Mouse (Mus musculus) myocyte (in vitro differentiated cells): ENCODE data around the gene Kcnc1. TPM values are rescaled to one million over a fixed set of nuclear protein-coding genes. Genes with fewer than 3 reads are reported as not detected.

Experiments
- H3K27me3 ChIP-seq: one replicate; pipeline ENCODE4 v1.6.1; 2011; ENCODE audit not compliant: control insufficient read depth, insufficient read depth, insufficient read length
- H3K36me3 ChIP-seq: one replicate; pipeline ENCODE4 v1.6.1; 2011; ENCODE audit not compliant: control insufficient read depth, insufficient read depth
- H3K4me2 ChIP-seq: one replicate; pipeline ENCODE4 v1.6.1; 2011; ENCODE audit warnings: low read depth, control low read depth
- H3K4me3 ChIP-seq: one replicate; pipeline ENCODE4 v1.5.1; 2011; ENCODE audit warnings: mild to moderate bottlenecking, control low read depth, moderate library complexity
- H3K79me2 ChIP-seq: one replicate; pipeline ENCODE4 v1.6.1; 2011; ENCODE audit not compliant: control insufficient read depth, insufficient read depth
- H3ac ChIP-seq: one replicate; pipeline ENCODE4 v1.6.1; 2011; ENCODE audit not compliant: control insufficient read depth, insufficient read length
- CEBPB ChIP-seq: IDR thresholded peaks from 2 replicates; pipeline ENCODE4 v1.6.1; 2011; ENCODE audit warnings: mild to moderate bottlenecking, moderate library complexity; ENCODE audit not compliant: poor library complexity, insufficient read depth, severe bottlenecking
- E2F4 ChIP-seq: IDR thresholded peaks from one replicate; pipeline ENCODE4 v1.6.1; 2011; ENCODE audit warnings: mild to moderate bottlenecking, control low read depth, moderate library complexity; ENCODE audit not compliant: insufficient read depth
- MAX ChIP-seq: IDR thresholded peaks from one replicate; pipeline ENCODE4 v1.6.1; 2011; ENCODE audit warnings: low read depth, mild to moderate bottlenecking, control low read depth
- MYOD1 ChIP-seq, 3 experiments: IDR thresholded peaks; one replicate each; pipeline ENCODE4 v1.6.1; 2011; ENCODE audit warnings: control low read depth in 2 of 3, low read depth in 2 of 3, mild to moderate bottlenecking in 2 of 3, moderate library complexity in 1 of 3; ENCODE audit not compliant: insufficient read length in 2 of 3, control insufficient read depth in 1 of 3
- MYOG ChIP-seq, 3 experiments: IDR thresholded peaks; one replicate each; pipeline ENCODE4 v1.6.1; 2011; ENCODE audit warnings: control low read depth in 2 of 3, low read depth in 2 of 3, mild to moderate bottlenecking in 2 of 3; ENCODE audit not compliant: insufficient read length in 2 of 3, control insufficient read depth in 1 of 3, insufficient read depth in 1 of 3
- POLR2A ChIP-seq: IDR thresholded peaks from one replicate; pipeline ENCODE4 v1.6.1; 2011; ENCODE audit warnings: low read depth, mild to moderate bottlenecking, control low read depth, moderate library complexity; ENCODE audit not compliant: insufficient read length
- POLR2AphosphoS2 ChIP-seq: IDR thresholded peaks from one replicate; pipeline ENCODE4 v1.6.1; 2011; ENCODE audit warnings: low read depth, control low read depth; ENCODE audit not compliant: insufficient read length
- REST ChIP-seq: IDR thresholded peaks from one replicate; pipeline ENCODE4 v1.6.1; 2011; ENCODE audit warnings: mild to moderate bottlenecking, control low read depth, moderate library complexity; ENCODE audit not compliant: insufficient read depth, insufficient read length
- SRF ChIP-seq: IDR thresholded peaks from one replicate; pipeline ENCODE4 v1.6.1; 2011; ENCODE audit warnings: low read depth; ENCODE audit not compliant: control insufficient read depth, insufficient read length
- TCF12 ChIP-seq: IDR thresholded peaks from one replicate; pipeline ENCODE4 v1.6.1; 2011; ENCODE audit warnings: mild to moderate bottlenecking, control low read depth; ENCODE audit not compliant: poor library complexity, insufficient read depth, severe bottlenecking
- TCF3 ChIP-seq: IDR thresholded peaks from one replicate; pipeline ENCODE4 v1.6.1; 2011; ENCODE audit warnings: low read depth, control low read depth; ENCODE audit not compliant: insufficient read length
- USF1 ChIP-seq: IDR thresholded peaks from one replicate; pipeline ENCODE4 v1.6.1; 2011; ENCODE audit warnings: low read depth, mild to moderate bottlenecking, control low read depth, moderate library complexity
- polyA plus RNA-seq: library from polyadenylated mRNA; unstranded; fragments of >200 nt; fragmentation: generic; extraction: Trizol; gene quantifications from one replicate; pipeline ENCODE4 v1.2.1, GENCODE M21; 2012; ENCODE audit warnings: missing spikeins

The Kcnc1 gene
- polyA plus RNA-seq, 1 experiment = 0.07 TPM

DNA sequence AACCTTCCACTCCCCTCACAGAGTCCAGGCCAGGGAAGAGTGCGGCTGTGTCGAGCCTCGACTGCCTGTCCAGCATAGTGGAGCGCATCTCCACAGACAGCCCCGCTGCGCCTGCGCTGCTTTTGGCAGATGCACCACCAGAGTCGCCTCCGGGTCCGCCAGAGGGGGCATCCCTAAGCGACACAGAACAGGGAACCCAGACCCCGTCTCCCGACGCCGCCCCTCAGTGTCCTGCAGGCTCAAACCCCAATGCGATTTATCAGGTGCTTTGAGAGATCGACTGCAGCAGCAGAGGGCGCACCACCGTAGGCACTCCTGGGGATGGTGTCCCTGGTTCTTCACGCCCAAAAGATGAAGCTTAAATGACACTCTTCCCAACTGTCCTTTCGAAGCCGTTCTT, 18.2 kb upstream of the Kcnc1 start:
- TF ChIP-seq USF1 (no peak), REST (no peak), MYOD1 (IDR thresholded peaks at IDR 0.05; ENCODE audit: control insufficient read depth in 1 of 3, insufficient read length in 2 of 3, low read depth in 2 of 3) (peak in 1 of 3 experiments; percentile 2), E2F4 (no peak), SRF (no peak), MAX (no peak), TCF3 (no peak), TCF12 (no peak), CEBPB (no peak), POLR2A (peak; percentile 59), POLR2AphosphoS2 (peak; percentile 80), MYOG (IDR thresholded peaks at IDR 0.05; ENCODE audit: control insufficient read depth in 1 of 3, insufficient read depth in 1 of 3, insufficient read length in 2 of 3, low read depth in 2 of 3) (no peak)
- no peaks in the 10 kb centered on the region for H3K27me3 ChIP-seq
- peak overlapping the region; percentile 80 for H3K4me3 ChIP-seq
- no peaks in the 10 kb centered on the region for H3K36me3 ChIP-seq
- peaks cover 5% of the 10 kb centered on the region for H3K79me2 ChIP-seq
- peak overlapping the region; percentile 48 for H3ac ChIP-seq
- peak overlapping the region; percentile 68 for H3K4me2 ChIP-seq

DNA sequence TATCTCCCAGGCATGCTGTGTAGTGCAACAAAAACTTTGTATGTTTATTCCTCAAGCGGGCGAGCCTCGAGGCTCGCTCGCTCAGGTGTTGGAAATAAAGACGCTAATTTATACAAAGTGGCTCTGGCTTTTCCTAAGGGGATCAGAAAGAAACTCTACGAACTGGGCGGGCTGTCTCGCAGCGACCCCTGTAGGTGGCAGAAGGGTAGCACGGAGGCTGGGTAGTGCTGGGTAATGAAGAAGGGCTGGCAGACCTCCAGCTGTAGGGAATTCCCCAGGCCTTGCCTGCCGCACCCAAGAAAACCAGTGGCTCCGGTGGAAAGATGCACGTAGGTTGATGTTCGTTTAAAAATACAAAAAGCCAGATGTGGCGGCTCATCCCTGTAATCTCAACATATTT, 17.3 kb upstream of the Kcnc1 start:
- Histone ChIP-seq H3K27me3 (no peaks in the 10 kb centered on the region), H3K4me2 (peak overlapping the region; percentile 68), H3K36me3 (no peaks in the 10 kb centered on the region), H3ac (peak overlapping the region; percentile 2), H3K4me3 (peak overlapping the region; percentile 80), H3K79me2 (peaks cover 5% of the 10 kb centered on the region)
- TF ChIP-seq USF1 (no peak), POLR2A (peak; percentile 16)

DNA sequence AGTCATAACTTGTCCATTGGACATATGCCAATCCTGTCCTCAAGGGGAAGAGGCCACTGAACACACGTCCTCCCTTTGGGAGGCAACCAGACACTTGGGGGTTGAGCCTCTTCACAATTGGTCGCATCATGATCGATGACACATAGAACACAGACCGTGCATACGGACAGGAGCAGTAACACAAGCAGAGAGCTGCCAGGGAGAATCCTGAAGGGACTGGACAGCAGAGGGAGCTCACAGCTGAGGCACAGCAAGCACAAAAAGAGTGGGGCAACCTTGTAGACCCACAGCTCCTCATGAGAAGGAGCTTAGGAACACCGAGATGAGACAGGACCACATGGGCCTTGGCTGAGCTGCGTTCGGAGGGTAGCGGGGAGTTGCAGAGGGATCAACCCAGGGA, 15.7 kb upstream of the Kcnc1 start:
- H3ac ChIP-seq = no peak overlapping the region
- H3K79me2 ChIP-seq = peaks cover 5% of the 10 kb centered on the region
- no peak overlapping the region for H3K4me3 ChIP-seq
- no peak overlapping the region for H3K4me2 ChIP-seq
- TF ChIP-seq REST = no peak
- no peak for TF ChIP-seq SRF
- TF ChIP-seq MYOG (IDR thresholded peaks at IDR 0.05; ENCODE audit: control insufficient read depth in 1 of 3, insufficient read depth in 1 of 3, insufficient read length in 2 of 3, low read depth in 2 of 3) = peak in 1 of 3 experiments; percentile 25
- TF ChIP-seq TCF12 = no peak
- TF ChIP-seq E2F4 = no peak
- no peaks in the 10 kb centered on the region for H3K36me3 ChIP-seq
- H3K27me3 ChIP-seq = no peaks in the 10 kb centered on the region

DNA sequence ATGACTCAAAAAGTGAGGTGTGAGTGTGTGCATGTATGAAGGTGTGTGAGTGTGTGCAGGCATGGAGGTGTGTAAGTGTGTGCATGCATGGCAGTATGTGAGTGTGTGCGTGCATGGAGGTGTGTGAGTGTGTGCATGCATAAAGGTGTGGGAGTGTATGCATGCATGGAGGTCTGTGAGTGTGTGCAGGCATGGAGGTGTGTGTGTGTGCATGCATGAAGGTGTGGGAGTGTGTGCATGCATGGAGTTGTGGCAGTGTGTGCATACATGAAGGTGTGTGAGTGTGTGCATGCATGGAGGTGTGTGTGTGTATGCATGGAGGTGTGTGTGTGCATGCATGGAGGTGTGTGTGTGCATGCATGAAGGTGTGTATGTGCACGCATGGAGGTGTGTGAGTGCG, 8.9 kb upstream of the Kcnc1 start:
- Histone ChIP-seq H3ac (no peak overlapping the region), H3K79me2 (no peaks in the 10 kb centered on the region), H3K4me3 (no peak overlapping the region), H3K4me2 (no peak overlapping the region), H3K36me3 (no peaks in the 10 kb centered on the region), H3K27me3 (peaks cover 6% of the 10 kb centered on the region)
- TF ChIP-seq POLR2A (no peak), POLR2AphosphoS2 (no peak), MYOD1 (IDR thresholded peaks at IDR 0.05; ENCODE audit: control insufficient read depth in 1 of 3, insufficient read length in 2 of 3, low read depth in 2 of 3) (no peak), CEBPB (no peak), USF1 (no peak), SRF (no peak), MYOG (IDR thresholded peaks at IDR 0.05; ENCODE audit: control insufficient read depth in 1 of 3, insufficient read depth in 1 of 3, insufficient read length in 2 of 3, low read depth in 2 of 3) (no peak), REST (no peak), MAX (no peak)

DNA sequence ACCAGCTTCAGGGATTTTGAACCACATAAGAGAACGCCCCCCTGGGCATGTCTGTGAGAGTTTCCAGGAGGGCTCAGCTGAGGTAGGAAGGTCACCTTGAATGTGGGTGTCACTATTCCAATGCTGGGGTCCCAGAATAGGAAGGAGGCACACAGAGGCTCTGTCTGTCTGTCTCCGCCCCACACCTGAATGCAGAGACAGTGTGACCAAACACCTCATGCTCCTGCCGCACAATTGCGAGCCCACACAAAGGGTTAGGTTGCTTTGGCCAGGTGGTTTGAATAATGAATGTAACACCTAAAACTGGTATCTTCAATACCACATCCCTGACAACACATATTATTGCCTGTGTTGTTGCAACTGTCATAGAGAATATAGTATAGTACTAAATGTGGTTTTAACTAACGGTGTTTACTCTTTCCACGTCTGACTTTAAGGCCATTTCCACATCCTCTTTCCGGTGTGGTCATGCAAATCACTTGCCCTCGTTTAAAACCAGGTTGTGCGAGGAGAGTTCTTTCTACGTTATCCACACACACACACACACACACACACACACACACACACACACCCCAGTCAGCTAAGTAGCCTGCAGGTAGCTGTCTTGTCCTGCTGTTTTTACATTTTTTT, 6.7 kb upstream of the Kcnc1 start:
- TF ChIP-seq SRF (no peak), REST (no peak), POLR2A (no peak), MAX (no peak), MYOD1 (IDR thresholded peaks at IDR 0.05; ENCODE audit: control insufficient read depth in 1 of 3, insufficient read length in 2 of 3, low read depth in 2 of 3) (no peak), USF1 (no peak), MYOG (IDR thresholded peaks at IDR 0.05; ENCODE audit: control insufficient read depth in 1 of 3, insufficient read depth in 1 of 3, insufficient read length in 2 of 3, low read depth in 2 of 3) (no peak), POLR2AphosphoS2 (no peak), TCF12 (no peak)

More for the DNA sequence above, 6.7 kb upstream of the Kcnc1 start:
- Histone ChIP-seq H3K4me3 (no peak overlapping the region), H3K36me3 (no peaks in the 10 kb centered on the region), H3K4me2 (no peak overlapping the region), H3K27me3 (peaks cover 18% of the 10 kb centered on the region), H3K79me2 (no peaks in the 10 kb centered on the region), H3ac (no peak overlapping the region)
